Mouse (Mus musculus) embryonic fibroblast, embryonic 13.5 days (primary cell): ENCODE data around the gene Ap3d1. TPM values are rescaled to one million over a fixed set of nuclear protein-coding genes. Genes with fewer than 3 reads are reported as not detected.

Source experiments
- H3K27ac ChIP-seq: 2 replicates; pipeline ENCODE4 v1.5.1; 2012; ENCODE audit warnings: low read length, control low read depth, inconsistent platforms; ENCODE audit not compliant: insufficient read depth
- H3K4me1 ChIP-seq: 2 replicates; pipeline ENCODE4 v1.6.1; 2011; ENCODE audit warnings: low read length; ENCODE audit not compliant: control insufficient read depth, insufficient read depth
- H3K4me3 ChIP-seq: 2 replicates; pipeline ENCODE4 v1.5.1; 2011; ENCODE audit warnings: mild to moderate bottlenecking, control low read depth, low read length; ENCODE audit not compliant: insufficient read depth
- CTCF ChIP-seq: IDR thresholded peaks from 2 replicates; pipeline ENCODE4 v1.5.1; 2011; ENCODE audit warnings: mild to moderate bottlenecking, control low read depth, low read length, moderate library complexity, borderline replicate concordance; ENCODE audit not compliant: insufficient read depth
- POLR2A ChIP-seq: IDR thresholded peaks from 2 replicates; pipeline ENCODE4 v1.6.1; 2011; ENCODE audit warnings: low read depth, mild to moderate bottlenecking, control low read depth, low read length, moderate library complexity
- polyA plus RNA-seq: library from polyadenylated mRNA; stranded (reverse); fragments of >200 nt; gene quantifications from 2 replicates; pipeline ENCODE4 v1.2.4, GENCODE M21; 2011; ENCODE audit warnings: low read depth; ENCODE audit not compliant: missing spikeins, insufficient read length

Ap3d1 gene
- polyA plus RNA-seq, 1 experiment, result 155 TPM

- Histone ChIP-seq H3K4me3 (no peak overlapping the region), H3K27ac (peak overlapping the region; percentile 55), H3K4me1 (0 out of 2 replicates have a peak, but pooled peaks cover 3% of the 10 kb centered on the region)
- TF ChIP-seq POLR2A (no peak), CTCF (no peak)
These were observed 77.1 kb downstream of the Ap3d1 start for GRCm38 (mm10) chr10:80665016-80665380.

- Histone ChIP-seq H3K4me3 (no peak overlapping the region), H3K4me1 (0 out of 2 replicates have a peak, but pooled peaks cover 3% of the 10 kb centered on the region), H3K27ac (peak overlapping the region; percentile 54)
- TF ChIP-seq CTCF (no peak), POLR2A (no peak)
These were observed 77.7 kb downstream of the Ap3d1 start for GRCm38 (mm10) chr10:80664197-80665015.

- Histone ChIP-seq H3K4me3 (no peak overlapping the region), H3K27ac (no peak overlapping the region), H3K4me1 (0 out of 2 replicates have a peak, but pooled peaks cover 3% of the 10 kb centered on the region)
- TF ChIP-seq CTCF (no peak), POLR2A (no peak)
These were observed 78.4 kb downstream of the Ap3d1 start for GRCm38 (mm10) chr10:80663485-80664196.

GRCm38 (mm10) chr10:80661149-80661548, 80.9 kb downstream of the Ap3d1 start:
- H3K4me3 ChIP-seq, result no peak overlapping the region
- 0 out of 2 replicates have a peak, but pooled peaks cover 3% of the 10 kb centered on the region for H3K4me1 ChIP-seq
- no peak overlapping the region for H3K27ac ChIP-seq
- TF ChIP-seq POLR2A (no peak), CTCF (peak; percentile 47; the same call in 1 of the 2 replicates)

- Histone ChIP-seq H3K4me3 (no peak overlapping the region), H3K4me1 (peaks cover 3% of the 10 kb centered on the region), H3K27ac (no peak overlapping the region)
- TF ChIP-seq CTCF (peak; percentile 43; the same call in 1 of the 2 replicates), POLR2A (no peak)
These were observed 82.9 kb downstream of the Ap3d1 start for GRCm38 (mm10) chr10:80659213-80659612.

- no peak for TF ChIP-seq POLR2A
- TF ChIP-seq CTCF, result no peak
- Histone ChIP-seq H3K27ac (no peak overlapping the region), H3K4me1 (peaks cover 3% of the 10 kb centered on the region), H3K4me3 (no peak overlapping the region)
These were observed 83.2 kb downstream of the Ap3d1 start for GRCm38 (mm10) chr10:80658841-80659202.

- Histone ChIP-seq H3K27ac (no peak overlapping the region), H3K4me1 (peaks cover 3% of the 10 kb centered on the region), H3K4me3 (no peak overlapping the region)
- TF ChIP-seq CTCF (no peak), POLR2A (no peak; the same call in 1 of the 2 replicates)
These were observed 83.7 kb downstream of the Ap3d1 start for GRCm38 (mm10) chr10:80658194-80658840.

Other genes starting within 250 kb of the Ap3d1 start
- gene Onecut3, start 247.4 kb downstream of the Ap3d1 start, polyA plus RNA-seq, result not detected in 2 replicates
- not detected in 2 replicates for gene Atp8b3, start 203.1 kb downstream of the Ap3d1 start, polyA plus RNA-seq
- 19.4 and 21.9 TPM in 2 replicates for gene Rexo1, start 180.7 kb downstream of the Ap3d1 start, polyA plus RNA-seq
- 15.5 and 15.9 TPM in 2 replicates for gene Klf16, start 164.9 kb downstream of the Ap3d1 start, polyA plus RNA-seq
- gene Abhd17a, start 151.9 kb downstream of the Ap3d1 start, polyA plus RNA-seq, result 42.1 and 58.7 TPM in 2 replicates
- 57.3 and 62.2 TPM in 2 replicates for gene Scamp4, start 139.4 kb downstream of the Ap3d1 start, polyA plus RNA-seq
- 1.4 and 2.9 TPM in 2 replicates for gene Adat3, start 139.4 kb downstream of the Ap3d1 start, polyA plus RNA-seq
- 0.63 and 0.91 TPM in 2 replicates for gene Gm49322, start 136.2 kb downstream of the Ap3d1 start, polyA plus RNA-seq
- gene Csnk1g2, start 119.4 kb downstream of the Ap3d1 start, polyA plus RNA-seq, result 92.4 and 105 TPM in 2 replicates
- 21.2 and 22.1 TPM in 2 replicates for gene Btbd2, start 85.2 kb downstream of the Ap3d1 start, polyA plus RNA-seq
- 32.8 and 39.8 TPM in 2 replicates for gene Mknk2, start 64.2 kb downstream of the Ap3d1 start, polyA plus RNA-seq
- gene Mob3a, start 40.3 kb downstream of the Ap3d1 start, polyA plus RNA-seq, result 40.9 and 56.0 TPM in 2 replicates
- 24.6 and 38.5 TPM in 2 replicates for gene Izumo4, start 40.1 kb downstream of the Ap3d1 start, polyA plus RNA-seq
- gene Dot1l, start 12.9 kb upstream of the Ap3d1 start, polyA plus RNA-seq, result 22.3 and 22.4 TPM in 2 replicates
- gene Sf3a2, start 55.9 kb upstream of the Ap3d1 start, polyA plus RNA-seq, result 48.0 and 49.3 TPM in 2 replicates
- 59.1 and 59.9 TPM in 2 replicates for gene Plekhj1, start 56.4 kb upstream of the Ap3d1 start, polyA plus RNA-seq
- not detected in 2 replicates for gene Amh, start 63.0 kb upstream of the Ap3d1 start, polyA plus RNA-seq
- 0.70 TPM in 1 of 2 replicates, not detected in the other for gene Jsrp1, start 71.2 kb upstream of the Ap3d1 start, polyA plus RNA-seq
- gene Oaz1, start 84.4 kb upstream of the Ap3d1 start, polyA plus RNA-seq, result 331 and 347 TPM in 2 replicates
- gene Lingo3, start 101.8 kb upstream of the Ap3d1 start, polyA plus RNA-seq, result 0.19 TPM in 1 of 2 replicates, not detected in the other
- gene Lsm7, start 112.9 kb upstream of the Ap3d1 start, polyA plus RNA-seq, result 75.6 and 106 TPM in 2 replicates
- gene Sppl2b, start 113.0 kb upstream of the Ap3d1 start, polyA plus RNA-seq, result 23.8 and 30.9 TPM in 2 replicates
- not detected in 2 replicates for gene Tmprss9, start 129.6 kb upstream of the Ap3d1 start, polyA plus RNA-seq
- 75.8 and 89.2 TPM in 2 replicates for gene Timm13, start 158.7 kb upstream of the Ap3d1 start, polyA plus RNA-seq
- 14.1 and 14.7 TPM in 2 replicates for gene Lmnb2, start 176.0 kb upstream of the Ap3d1 start, polyA plus RNA-seq
- gene Gadd45b, start 187.8 kb upstream of the Ap3d1 start, polyA plus RNA-seq, result 38.3 and 45.7 TPM in 2 replicates